Mouse (Mus musculus) MEL (cell line): ENCODE data around the gene Ppwd1. TPM values are rescaled to one million over a fixed set of nuclear protein-coding genes. Genes with fewer than 3 reads are reported as not detected.

Source experiments
- DNase-seq: peaks from one replicate; pipeline ENCODE4 v3.0.0; 2011; ENCODE audit warnings: low read depth, low spot score
- H3K27ac ChIP-seq: 2 replicates; pipeline ENCODE4 v1.5.1; 2012; ENCODE audit warnings: low read depth, mild to moderate bottlenecking, control low read depth, low read length, moderate library complexity; ENCODE audit not compliant: control insufficient read depth
- H3K27me3 ChIP-seq, 2 experiments: fragments of 150-350 bp in 1 of 2; sonication (generic) in 1 of 2; 2 replicates each; pipeline ENCODE4 v1.6.1; 2012; ENCODE audit warnings: low read length in 2 of 2, mild to moderate bottlenecking in 2 of 2, improper control_type of control experiment in 1 of 2, moderate library complexity in 1 of 2; ENCODE audit not compliant: insufficient read depth in 2 of 2, control insufficient read depth in 1 of 2
- H3K36me3 ChIP-seq, 2 experiments: 2 replicates each; pipeline ENCODE4 v1.6.1; 2012 to 2014; ENCODE audit warnings: low read length in 2 of 2, improper control_type of control experiment in 1 of 2, inconsistent platforms in 1 of 2, mild to moderate bottlenecking in 1 of 2; ENCODE audit not compliant: insufficient read depth in 2 of 2, control insufficient read depth in 1 of 2
- H3K4me1 ChIP-seq, 2 experiments: fragments of 150-350 bp in 1 of 2; sonication (generic) in 1 of 2; 2 replicates each; pipeline ENCODE4 v1.6.1; 2012; ENCODE audit warnings: low read length in 2 of 2, improper control_type of control experiment in 1 of 2, mild to moderate bottlenecking in 1 of 2; ENCODE audit not compliant: insufficient read depth in 2 of 2, control insufficient read depth in 1 of 2
- H3K4me3 ChIP-seq, 2 experiments: fragments of 150-350 bp in 1 of 2; sonication (generic) in 1 of 2; 2 replicates each; pipeline ENCODE4 v1.5.1; 2012; ENCODE audit warnings: low read depth in 2 of 2, low read length in 2 of 2, mild to moderate bottlenecking in 2 of 2, moderate library complexity in 2 of 2, control low read depth in 1 of 2, improper control_type of control experiment in 1 of 2; ENCODE audit not compliant: control insufficient read depth in 1 of 2, insufficient read depth in 1 of 2
- H3K79me2 ChIP-seq: 2 replicates; pipeline ENCODE4 v1.6.1; 2012; ENCODE audit warnings: mild to moderate bottlenecking, low read length, moderate library complexity; ENCODE audit not compliant: control insufficient read depth, poor library complexity, insufficient read depth
- H3K9ac ChIP-seq: 2 replicates; pipeline ENCODE4 v1.6.1; 2012; ENCODE audit warnings: low read depth, mild to moderate bottlenecking, control low read depth, low read length, moderate library complexity; ENCODE audit not compliant: control insufficient read depth, poor library complexity, severe bottlenecking
- H3K9me3 ChIP-seq: fragments of 150-350 bp; sonication (generic); replicated peaks from 2 replicates; pipeline ENCODE4 v1.6.1; 2012; ENCODE audit warnings: mild to moderate bottlenecking, low read length, improper control_type of control experiment, moderate library complexity; ENCODE audit not compliant: insufficient read depth
- CHD2 ChIP-seq: IDR thresholded peaks from 2 replicates; pipeline ENCODE4 v1.6.1; 2011; ENCODE audit warnings: low read length, improper control_type of control experiment
- CTCF ChIP-seq, 3 experiments: IDR thresholded peaks in 2 of 3; conservative IDR thresholded peaks in 1 of 3; 2 replicates each; pipeline ENCODE4 v1.5.1; 2011 to 2012; ENCODE audit warnings: low read length in 3 of 3, low read depth in 2 of 3, mild to moderate bottlenecking in 2 of 3, improper control_type of control experiment in 1 of 3, inconsistent platforms in 1 of 3, mixed read lengths in 1 of 3, moderate library complexity in 1 of 3; ENCODE audit not compliant: control insufficient read depth in 1 of 3, insufficient read depth in 1 of 3, poor library complexity in 1 of 3, severe bottlenecking in 1 of 3
- EP300 ChIP-seq, 2 experiments: IDR thresholded peaks; 2 replicates each; pipeline ENCODE4 v1.6.1; 2011; ENCODE audit warnings: improper control_type of control experiment in 2 of 2, low read length in 2 of 2, low read depth in 1 of 2, mild to moderate bottlenecking in 1 of 2
- ETS1 ChIP-seq: IDR thresholded peaks from 2 replicates; pipeline ENCODE4 v1.6.1; 2012; ENCODE audit warnings: low read depth, mild to moderate bottlenecking, inconsistent platforms, low read length, improper control_type of control experiment, moderate library complexity
- GABPA ChIP-seq: IDR thresholded peaks from 2 replicates; pipeline ENCODE4 v1.6.1; 2012; ENCODE audit warnings: low read depth, mild to moderate bottlenecking, inconsistent platforms, low read length, improper control_type of control experiment, moderate library complexity
- GATA1 ChIP-seq: IDR thresholded peaks from 2 replicates; pipeline ENCODE4 v1.6.1; 2011; ENCODE audit warnings: low read depth, low read length, improper control_type of control experiment
- HCFC1 ChIP-seq: IDR thresholded peaks from 2 replicates; pipeline ENCODE4 v1.6.1; 2012; ENCODE audit warnings: low read depth, mild to moderate bottlenecking, inconsistent platforms, low read length, improper control_type of control experiment, moderate library complexity
- JUND ChIP-seq: IDR thresholded peaks from 2 replicates; pipeline ENCODE4 v1.6.1; 2011; ENCODE audit warnings: low read depth, mild to moderate bottlenecking, improper control_type of control experiment, low read length
- KAT2A ChIP-seq: conservative IDR thresholded peaks from 2 replicates; pipeline ENCODE4 v1.6.1; 2012; ENCODE audit warnings: low read depth, low read length, improper control_type of control experiment, inconsistent platforms
- MAFK ChIP-seq: IDR thresholded peaks from 2 replicates; pipeline ENCODE4 v1.6.1; 2011; ENCODE audit warnings: low read depth, mild to moderate bottlenecking, low read length, improper control_type of control experiment, borderline replicate concordance
- MAX ChIP-seq: IDR thresholded peaks from 2 replicates; pipeline ENCODE4 v1.6.1; 2011; ENCODE audit warnings: low read length, improper control_type of control experiment
- MEF2A ChIP-seq: IDR thresholded peaks from 2 replicates; pipeline ENCODE4 v1.6.1; 2014; ENCODE audit warnings: low read depth, mild to moderate bottlenecking, inconsistent platforms, low read length, improper control_type of control experiment; ENCODE audit not compliant: poor library complexity, insufficient replicate concordance, severe bottlenecking; ENCODE audit errors: extremely low read depth
- MXI1 ChIP-seq: IDR thresholded peaks from 2 replicates; pipeline ENCODE4 v1.6.1; 2011; ENCODE audit warnings: mild to moderate bottlenecking, low read depth, low read length, improper control_type of control experiment
- NELFE ChIP-seq: IDR thresholded peaks from 2 replicates; pipeline ENCODE4 v1.6.1; 2011; ENCODE audit warnings: low read depth, low read length, improper control_type of control experiment
- NRF1 ChIP-seq: IDR thresholded peaks from 2 replicates; pipeline ENCODE4 v1.6.1; 2014; ENCODE audit warnings: low read depth, mild to moderate bottlenecking, inconsistent platforms, low read length, improper control_type of control experiment, moderate library complexity; ENCODE audit not compliant: poor library complexity, insufficient read depth, severe bottlenecking
- POLR2A ChIP-seq, 2 experiments: IDR thresholded peaks; 2 replicates each; pipeline ENCODE4 v1.6.1; 2011 to 2012; ENCODE audit warnings: low read length in 2 of 2, mild to moderate bottlenecking in 2 of 2, control low read depth in 1 of 2, improper control_type of control experiment in 1 of 2, low read depth in 1 of 2, moderate library complexity in 1 of 2; ENCODE audit not compliant: control insufficient read depth in 1 of 2, insufficient read depth in 1 of 2, poor library complexity in 1 of 2
- POLR2AphosphoS2 ChIP-seq: IDR thresholded peaks from 2 replicates; pipeline ENCODE4 v1.6.1; 2011; ENCODE audit warnings: low read length, improper control_type of control experiment
- POLR2AphosphoS5 ChIP-seq: IDR thresholded peaks from 2 replicates; pipeline ENCODE4 v1.6.1; 2012; ENCODE audit warnings: low read depth, borderline replicate concordance, mild to moderate bottlenecking, inconsistent platforms, low read length, moderate library complexity, mixed read lengths
- RAD21 ChIP-seq: IDR thresholded peaks from 2 replicates; pipeline ENCODE4 v1.6.1; 2011; ENCODE audit warnings: mild to moderate bottlenecking, low read depth, low read length, improper control_type of control experiment
- SIN3A ChIP-seq: IDR thresholded peaks from 2 replicates; pipeline ENCODE4 v1.6.1; 2012; ENCODE audit warnings: low read length, improper control_type of control experiment, inconsistent platforms
- TAL1 ChIP-seq: IDR thresholded peaks from 2 replicates; pipeline ENCODE4 v1.6.1; 2012; ENCODE audit warnings: mild to moderate bottlenecking, inconsistent platforms, low read length, moderate library complexity, mixed read lengths
- TBP ChIP-seq: IDR thresholded peaks from 2 replicates; pipeline ENCODE4 v1.8.0; 2011; ENCODE audit warnings: low read depth, low read length, improper control_type of control experiment
- TCF12 ChIP-seq: IDR thresholded peaks from 2 replicates; pipeline ENCODE4 v1.6.1; 2014; ENCODE audit warnings: low read depth, mild to moderate bottlenecking, inconsistent platforms, low read length, improper control_type of control experiment, moderate library complexity
- UBTF ChIP-seq: IDR thresholded peaks from 2 replicates; pipeline ENCODE4 v1.6.1; 2012; ENCODE audit warnings: low read depth, mild to moderate bottlenecking, inconsistent platforms, low read length, improper control_type of control experiment, moderate library complexity, borderline replicate concordance; ENCODE audit not compliant: insufficient read depth
- ZC3H11A ChIP-seq: IDR thresholded peaks from 2 replicates; pipeline ENCODE4 v1.6.1; 2012; ENCODE audit warnings: low read depth, mild to moderate bottlenecking, inconsistent platforms, low read length, improper control_type of control experiment
- ZMIZ1 ChIP-seq: IDR thresholded peaks from 2 replicates; pipeline ENCODE4 v1.6.1; 2012; ENCODE audit warnings: low read depth, mild to moderate bottlenecking, inconsistent platforms, low read length, improper control_type of control experiment, moderate library complexity
- ZNF384 ChIP-seq: IDR thresholded peaks from 2 replicates; pipeline ENCODE4 v1.6.1; 2012; ENCODE audit warnings: low read depth, mild to moderate bottlenecking, inconsistent platforms, low read length, improper control_type of control experiment
- polyA plus RNA-seq, 2 experiments: library from polyadenylated mRNA; stranded (reverse) in 1 of 2; unstranded in 1 of 2; fragments of >175 nt in 1 of 2; fragments of >200 nt in 1 of 2; gene quantifications; 2 replicates each; pipeline versions ENCODE4 v1.2.1 to v1.2.4; 2012; ENCODE audit warnings: low replicate concordance in 2 of 2, low read depth in 1 of 2; ENCODE audit not compliant: insufficient read length in 2 of 2, insufficient read depth in 1 of 2, missing spikeins in 1 of 2
- total RNA-seq: library from RNA; depleted of rRNA; stranded (reverse); fragments of 300-350 nt; gene quantifications from 2 replicates; pipeline ENCODE4 v1.2.3, GENCODE M21; 2012

Ppwd1 gene
- total and polyA plus RNA-seq, 3 experiments: 16.0 to 17.1 TPM; not detected in 1

- TF ChIP-seq NRF1 (no peak), POLR2AphosphoS5 (no peak; the same call in 1 of the 2 replicates), CHD2 (no peak)
- TF ChIP-seq, all 39 proteins: peak for 15
Observed at GRCm38 (mm10) chr13:104228384-104229066, at the start of gene Ppwd1, which contains the start of gene Cenpk (continued).

DNA sequence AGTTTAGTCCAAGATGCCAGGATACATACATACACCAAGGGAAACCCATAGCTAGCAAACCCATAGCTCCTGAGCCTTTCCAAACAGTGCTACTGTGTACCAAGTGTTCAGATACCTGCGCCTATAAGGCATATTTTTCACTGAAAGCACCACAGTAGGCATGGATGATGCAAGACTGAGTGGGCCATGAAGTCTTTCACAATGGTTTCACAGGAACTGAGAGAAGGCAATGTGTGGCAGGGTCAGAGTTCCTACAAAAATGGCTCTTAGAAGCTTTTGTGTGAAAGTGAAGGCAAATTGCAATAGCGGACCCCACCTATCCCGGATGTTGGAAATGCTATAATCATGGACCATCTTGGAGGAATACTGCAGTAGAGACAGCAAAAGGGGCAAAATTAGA is 30.4 kb upstream of the Ppwd1 start:
- Histone ChIP-seq H3K27ac (no peak overlapping the region), H3K4me1 (no peaks in the 10 kb centered on the region), H3K9me3 (no peaks in the 10 kb centered on the region), H3K9ac (no peak overlapping the region), H3K36me3 (no peaks in the 10 kb centered on the region), H3K27me3 (no peaks in the 10 kb centered on the region; a peak in 1 of 4 replicates), H3K79me2 (no peaks in the 10 kb centered on the region), H3K4me3 (no peak overlapping the region)
- TF ChIP-seq POLR2A (IDR thresholded peaks at IDR 0.05; ENCODE audit: control insufficient read depth in 1 of 2, insufficient read depth in 1 of 2, low read depth in 1 of 2, low read length in 2 of 2, poor library complexity in 1 of 2) (no peak), ZNF384 (no peak), EP300 (IDR thresholded peaks at IDR 0.05; ENCODE audit: low read depth in 1 of 2, low read length in 2 of 2) (no peak), KAT2A (no peak), MAFK (no peak), MXI1 (no peak), NELFE (no peak), ZMIZ1 (no peak), JUND (no peak), GABPA (no peak), UBTF (no peak), CHD2 (no peak), GATA1 (no peak), NRF1 (no peak), TCF12 (no peak)
- no peak for DNase-seq

DNA sequence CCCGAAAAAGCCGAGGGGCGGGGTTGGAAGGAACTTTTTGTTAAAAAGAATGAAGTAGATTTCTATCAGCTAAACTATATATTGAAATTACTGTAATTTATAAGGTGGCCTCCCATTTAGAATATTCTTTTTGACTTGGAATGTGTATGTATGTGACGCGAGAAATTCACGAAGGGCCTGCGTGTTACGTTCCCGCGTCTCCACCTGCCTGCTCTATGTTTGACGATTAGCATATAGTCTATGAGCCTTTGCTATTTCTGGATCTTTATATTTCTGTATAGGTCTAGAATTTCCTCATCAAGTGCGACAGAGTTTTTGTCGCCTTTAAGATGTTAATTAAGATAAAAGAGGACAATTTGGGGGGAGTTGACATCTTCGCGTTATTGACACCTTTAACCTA is 538 bp upstream of the Ppwd1 start:
- H3K27ac ChIP-seq: peak overlapping the region; percentile 76
- no peak for DNase-seq
- no peak for TF ChIP-seq SIN3A
- no peak for TF ChIP-seq GATA1
- no peak for TF ChIP-seq MEF2A
- TF ChIP-seq RAD21: no peak
- TF ChIP-seq TCF12: no peak
- TF ChIP-seq ZC3H11A: no peak
- TF ChIP-seq ETS1: no peak
- TF ChIP-seq CTCF (IDR thresholded peaks at IDR 0.05 in 2 of 3, conservative IDR thresholded peaks at IDR 0.05 in 1 of 3; ENCODE audit: control insufficient read depth in 1 of 3, insufficient read depth in 1 of 3, low read depth in 2 of 3, low read length in 3 of 3, poor library complexity in 1 of 3, severe bottlenecking in 1 of 3): no peak
- TF ChIP-seq NRF1: no peak
- no peak for TF ChIP-seq TAL1
- no peak for TF ChIP-seq POLR2AphosphoS2
- TF ChIP-seq CHD2: no peak
- no peak for TF ChIP-seq TBP
- TF ChIP-seq MAX: no peak
- no peak for TF ChIP-seq HCFC1
- peaks cover 27% of the 10 kb centered on the region for H3K79me2 ChIP-seq
- H3K27me3 ChIP-seq: no peaks in the 10 kb centered on the region
- peak overlapping the region; percentile 48 to 83 for H3K4me3 ChIP-seq
- peak overlapping the region; percentile 96 for H3K9ac ChIP-seq
- peaks cover 0 to 23% of the 10 kb centered on the region in 2 experiments; a peak in 3 of 4 replicates for H3K36me3 ChIP-seq
- H3K9me3 ChIP-seq: no peaks in the 10 kb centered on the region
- H3K4me1 ChIP-seq: peaks cover 3 to 8% of the 10 kb centered on the region in 2 experiments
